Mouse (Mus musculus): ENCODE data around the gene Cnih3. TPM values are rescaled to one million over a fixed set of nuclear protein-coding genes. Genes with fewer than 3 reads are reported as not detected.
A peak's percentile ranks its signal among the peaks of the same experiment; 100 is the strongest.

Gene Cnih3
- total RNA-seq, 2 experiments from 2014 or later = not detected

DNA sequence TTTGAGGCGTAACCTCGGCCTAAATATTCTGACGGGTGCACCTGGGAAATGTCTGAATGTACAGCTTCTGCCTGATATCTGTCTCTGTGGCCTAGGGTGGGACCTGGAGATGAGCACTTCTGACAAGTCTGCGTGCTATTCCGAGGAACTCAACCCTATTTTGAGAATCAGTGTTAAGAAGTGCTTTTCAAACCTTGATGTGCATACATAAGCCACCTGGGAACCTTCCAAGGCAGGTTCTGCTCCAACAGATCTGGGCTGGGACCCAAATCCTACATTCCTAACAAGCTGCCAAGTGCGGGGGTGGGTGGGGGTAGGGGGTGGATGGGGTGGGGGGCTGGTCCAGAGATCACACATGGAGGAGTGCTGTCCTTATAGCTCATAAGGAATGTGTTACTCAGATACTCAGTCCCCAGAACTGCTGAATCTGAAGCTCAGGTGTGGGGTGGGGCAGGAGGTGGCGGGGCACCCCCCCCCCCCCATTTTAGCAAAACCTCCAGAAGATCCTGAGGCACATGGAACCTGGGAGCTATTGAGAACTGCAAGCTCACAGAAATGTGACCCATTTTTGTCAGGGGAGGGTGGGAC, 89.3 kb downstream of the Cnih3 start:
- ATAC-seq (replicated peaks; ENCODE audit: low FRiP score, low TSS enrichment, poor library complexity, severe bottlenecking) = no peak

DNA sequence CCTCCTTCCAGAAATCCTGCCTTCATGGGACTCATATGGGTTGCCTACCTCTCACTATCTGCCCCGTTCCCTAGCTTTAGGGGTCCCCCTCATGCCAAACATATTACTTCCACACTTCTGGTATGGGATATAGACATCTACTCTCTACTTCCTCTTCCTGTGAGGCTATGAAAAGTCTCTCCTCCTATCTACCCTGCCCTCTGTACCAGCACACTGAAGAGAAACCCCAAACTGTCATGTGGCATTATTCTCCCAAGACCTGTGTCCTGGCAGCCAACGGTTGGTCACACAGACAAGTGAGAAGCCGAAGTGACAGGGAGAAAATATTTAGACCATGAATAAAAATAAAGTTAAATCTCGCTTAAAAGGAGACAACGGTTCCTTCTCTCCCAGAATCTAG, 92.6 kb downstream of the Cnih3 start:
- ATAC-seq (replicated peaks; ENCODE audit: low FRiP score, low TSS enrichment, poor library complexity, severe bottlenecking) = no peak

DNA sequence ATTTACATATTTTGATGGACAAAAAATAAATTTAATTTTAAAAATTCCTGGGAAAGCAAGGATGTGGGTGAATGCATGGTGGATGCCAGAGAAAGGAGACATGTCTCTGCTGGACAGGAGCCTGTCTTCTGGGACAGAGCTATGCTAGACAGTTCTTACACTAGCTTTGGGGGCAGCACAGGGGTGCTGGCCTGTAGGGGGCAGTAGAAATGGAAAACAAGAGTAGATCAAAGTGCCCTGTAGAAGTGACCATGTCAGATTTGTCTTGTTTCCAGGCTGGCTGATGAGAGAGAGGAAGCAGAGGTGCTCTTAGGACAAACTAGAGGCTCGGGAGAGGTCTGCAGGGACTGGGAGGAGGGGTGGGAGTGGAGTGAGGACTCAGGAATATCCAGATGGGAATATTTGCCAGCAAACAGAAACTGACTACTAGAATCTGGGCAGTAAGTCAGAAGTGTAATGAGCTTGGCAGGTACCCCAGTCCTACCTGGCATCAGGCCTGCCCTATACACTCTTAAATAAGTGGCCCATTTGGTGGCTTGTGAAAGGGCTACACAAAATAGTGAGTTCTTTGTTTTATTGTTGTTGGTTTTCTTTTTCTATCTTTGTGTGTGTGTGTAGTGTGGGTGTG, 93.3 kb downstream of the Cnih3 start:
- peak; percentile 42; the same call in 1 of the 2 replicates for ATAC-seq (replicated peaks; ENCODE audit: low FRiP score, low TSS enrichment, poor library complexity, severe bottlenecking)

DNA sequence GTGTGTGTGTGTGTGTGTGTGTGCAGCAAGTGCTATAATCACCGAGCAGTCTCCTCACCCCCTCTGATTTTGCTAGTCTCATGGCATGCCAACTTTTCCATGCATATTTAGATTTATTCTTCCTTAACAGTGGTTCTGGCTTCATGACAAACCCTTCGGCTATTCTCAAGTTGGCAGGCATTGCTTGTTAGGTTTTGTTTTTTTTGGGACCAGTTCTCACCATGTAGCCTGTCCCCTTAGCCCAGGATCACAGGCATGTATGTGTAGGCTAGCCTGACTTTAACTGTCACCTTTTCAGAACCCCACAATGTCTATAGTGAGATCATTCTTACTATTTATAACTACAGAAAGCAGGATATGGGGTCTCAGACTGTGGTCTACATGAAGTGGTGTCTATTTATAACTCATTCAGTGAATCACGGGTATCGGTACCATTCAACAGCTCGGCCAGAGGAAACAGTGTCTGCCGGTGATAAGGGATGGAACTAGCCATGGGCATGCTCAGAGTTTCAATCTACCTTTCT, 94.2 kb downstream of the Cnih3 start:
- 0 out of 2 replicates have a peak, but pooled peaks have one; percentile 42 for ATAC-seq (replicated peaks; ENCODE audit: low FRiP score, low TSS enrichment, poor library complexity, severe bottlenecking)

DNA sequence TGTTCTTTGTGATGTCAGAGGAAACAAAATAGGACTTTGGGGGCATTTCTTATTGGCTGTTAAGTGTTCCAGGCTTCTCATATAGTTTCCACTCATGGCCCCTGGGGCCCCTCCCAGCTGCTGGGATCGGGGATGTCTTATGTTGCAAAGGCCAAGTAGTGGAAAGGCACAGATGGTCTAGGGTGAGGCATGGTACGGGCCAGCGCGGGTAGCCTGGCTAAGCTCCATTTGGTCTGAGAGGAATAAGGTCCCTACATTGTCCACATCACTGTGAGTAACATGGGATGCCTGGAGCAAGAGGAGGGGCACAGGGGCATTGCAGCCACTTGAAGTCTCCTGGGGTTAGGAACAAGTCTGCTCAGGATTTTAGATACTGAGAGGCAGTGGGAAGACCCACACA, 95.1 kb downstream of the Cnih3 start:
- ATAC-seq (replicated peaks; ENCODE audit: low FRiP score, low TSS enrichment, poor library complexity, severe bottlenecking) = no peak

DNA sequence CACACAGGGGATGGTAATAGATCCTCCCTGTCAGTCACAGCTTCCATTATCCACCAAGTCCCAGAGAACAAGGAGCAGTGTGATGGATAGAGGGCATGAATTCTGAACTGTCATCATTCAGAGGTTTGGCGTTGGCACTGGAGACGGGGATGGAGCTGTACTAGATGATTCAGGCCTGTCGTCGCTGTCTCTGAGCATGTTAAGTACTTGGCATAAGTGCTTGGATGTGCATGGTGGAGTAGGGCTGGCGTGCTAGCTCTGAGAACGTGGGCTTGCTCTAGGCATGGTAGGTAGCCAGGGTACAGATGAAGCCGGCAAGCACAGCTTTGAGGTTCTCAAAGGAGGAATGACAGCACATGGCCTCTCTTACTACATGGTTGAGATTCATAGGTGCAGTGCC, 95.6 kb downstream of the Cnih3 start:
- no peak for ATAC-seq (replicated peaks; ENCODE audit: low FRiP score, low TSS enrichment, poor library complexity, severe bottlenecking)

DNA sequence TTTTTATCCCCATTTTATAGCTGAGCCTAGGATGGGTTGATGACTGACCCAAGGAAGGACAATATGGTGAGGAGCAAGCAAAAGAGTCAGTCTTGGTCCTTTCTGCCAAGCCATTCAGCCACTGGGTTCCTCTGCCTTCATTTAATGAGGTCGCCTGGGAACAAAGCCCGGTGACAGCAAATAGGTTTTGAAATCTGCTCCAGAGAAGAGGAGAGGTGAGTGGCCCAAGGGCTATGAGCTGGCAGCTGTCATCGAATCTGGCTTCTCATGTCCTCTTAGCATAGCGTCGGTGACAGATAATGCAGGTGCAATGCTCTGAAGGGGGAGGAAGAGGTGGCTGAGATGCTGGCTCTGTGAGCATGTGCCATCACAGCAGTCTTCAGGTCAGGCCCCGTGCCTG, 100.7 kb downstream of the Cnih3 start:
- no peak for ATAC-seq (replicated peaks; ENCODE audit: low FRiP score, low TSS enrichment, poor library complexity, severe bottlenecking)

DNA sequence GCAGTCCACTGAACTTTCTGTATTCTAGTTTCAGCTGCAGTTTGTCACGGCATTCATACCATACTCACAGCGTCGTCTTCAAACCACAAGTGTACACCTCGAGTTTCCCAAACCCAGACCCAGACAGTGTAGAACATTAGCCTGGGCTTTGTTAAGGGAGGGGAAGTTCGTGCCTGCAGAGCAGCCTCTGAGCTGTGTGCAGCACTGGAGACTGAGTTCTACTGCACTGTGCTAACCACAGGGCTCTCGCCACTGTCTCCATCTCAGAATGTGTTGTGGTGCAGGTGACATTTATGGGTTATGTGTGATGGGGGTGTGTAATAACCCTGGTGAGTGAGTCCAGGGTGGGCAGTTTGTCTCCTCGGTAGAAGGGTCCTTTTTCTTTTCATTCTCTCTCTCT, 104.5 kb downstream of the Cnih3 start:
- ATAC-seq (replicated peaks; ENCODE audit: low FRiP score, low TSS enrichment, poor library complexity, severe bottlenecking) = no peak

DNA sequence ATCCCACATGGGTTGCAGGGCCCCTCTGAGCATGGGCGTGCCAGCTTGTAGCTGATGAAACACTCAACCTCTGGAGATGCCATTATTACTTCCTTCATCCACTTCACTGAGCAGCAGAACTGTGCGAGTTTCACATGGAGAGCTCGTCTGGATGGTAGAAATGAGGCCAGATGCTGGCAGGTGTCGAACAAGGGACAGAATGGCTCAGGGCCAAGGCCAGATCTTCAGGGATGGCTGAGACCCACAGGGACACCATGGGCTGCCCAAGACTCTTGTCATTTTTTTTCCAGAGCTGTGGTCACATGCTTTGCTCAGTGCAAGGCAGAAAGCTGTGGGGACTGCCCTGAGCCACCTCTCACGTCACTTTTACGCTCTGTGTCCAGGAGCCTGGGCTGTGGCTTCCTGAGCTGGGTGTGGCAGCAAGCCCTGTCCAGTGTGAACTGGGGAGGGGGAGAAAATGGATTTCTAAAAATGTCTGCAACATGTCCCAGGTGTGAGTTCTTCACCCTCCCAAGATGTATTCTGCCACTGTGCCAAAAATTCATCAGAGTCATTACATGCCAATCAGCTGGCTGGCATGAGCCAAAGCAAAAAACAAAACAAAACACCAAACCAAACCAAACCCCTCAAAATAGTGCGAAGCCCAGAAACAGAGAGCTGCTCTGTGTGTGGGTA, 107.1 kb downstream of the Cnih3 start:
- no peak for ATAC-seq (replicated peaks; ENCODE audit: low FRiP score, low TSS enrichment, poor library complexity, severe bottlenecking)

DNA sequence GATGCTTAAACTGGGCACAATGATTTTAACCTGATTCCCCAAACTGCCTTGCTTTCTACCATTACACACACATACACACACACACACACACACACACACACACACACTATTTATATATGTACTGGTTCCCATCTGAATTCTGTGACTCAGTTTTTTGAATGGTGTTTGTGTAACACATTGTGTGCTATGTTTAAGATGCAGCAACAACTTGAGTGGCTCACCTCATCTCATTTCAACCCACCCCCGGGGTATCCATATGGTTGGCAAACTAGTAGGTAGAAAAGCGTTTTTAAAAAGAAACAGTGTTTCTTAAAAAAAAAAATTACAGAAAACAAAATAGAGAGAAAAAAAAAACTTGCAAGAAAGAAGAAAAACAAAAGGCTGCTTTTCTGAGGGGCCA, 107.9 kb downstream of the Cnih3 start:
- ATAC-seq (replicated peaks; ENCODE audit: low FRiP score, low TSS enrichment, poor library complexity, severe bottlenecking) = no peak

DNA sequence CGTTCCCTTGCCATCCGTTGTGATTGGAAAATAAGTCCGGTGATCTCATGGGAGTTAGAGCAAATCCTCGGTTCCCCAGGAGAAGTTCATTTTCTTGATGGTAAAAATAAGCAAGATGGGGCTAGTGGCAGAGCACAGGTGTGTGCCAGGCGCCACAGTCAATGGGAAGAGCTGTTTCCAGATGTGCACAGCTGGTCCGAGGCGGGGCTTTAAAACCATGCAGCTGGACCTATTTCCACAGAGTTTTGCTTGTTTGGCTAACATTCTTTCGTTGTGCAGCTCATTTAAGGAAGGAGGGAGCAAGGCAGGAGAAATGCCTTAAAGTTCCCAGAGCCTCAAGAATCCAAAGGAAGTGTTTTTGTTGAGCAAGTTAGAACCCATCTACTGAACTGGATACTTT, 109.1 kb downstream of the Cnih3 start:
- no peak for ATAC-seq (replicated peaks; ENCODE audit: low FRiP score, low TSS enrichment, poor library complexity, severe bottlenecking)

DNA sequence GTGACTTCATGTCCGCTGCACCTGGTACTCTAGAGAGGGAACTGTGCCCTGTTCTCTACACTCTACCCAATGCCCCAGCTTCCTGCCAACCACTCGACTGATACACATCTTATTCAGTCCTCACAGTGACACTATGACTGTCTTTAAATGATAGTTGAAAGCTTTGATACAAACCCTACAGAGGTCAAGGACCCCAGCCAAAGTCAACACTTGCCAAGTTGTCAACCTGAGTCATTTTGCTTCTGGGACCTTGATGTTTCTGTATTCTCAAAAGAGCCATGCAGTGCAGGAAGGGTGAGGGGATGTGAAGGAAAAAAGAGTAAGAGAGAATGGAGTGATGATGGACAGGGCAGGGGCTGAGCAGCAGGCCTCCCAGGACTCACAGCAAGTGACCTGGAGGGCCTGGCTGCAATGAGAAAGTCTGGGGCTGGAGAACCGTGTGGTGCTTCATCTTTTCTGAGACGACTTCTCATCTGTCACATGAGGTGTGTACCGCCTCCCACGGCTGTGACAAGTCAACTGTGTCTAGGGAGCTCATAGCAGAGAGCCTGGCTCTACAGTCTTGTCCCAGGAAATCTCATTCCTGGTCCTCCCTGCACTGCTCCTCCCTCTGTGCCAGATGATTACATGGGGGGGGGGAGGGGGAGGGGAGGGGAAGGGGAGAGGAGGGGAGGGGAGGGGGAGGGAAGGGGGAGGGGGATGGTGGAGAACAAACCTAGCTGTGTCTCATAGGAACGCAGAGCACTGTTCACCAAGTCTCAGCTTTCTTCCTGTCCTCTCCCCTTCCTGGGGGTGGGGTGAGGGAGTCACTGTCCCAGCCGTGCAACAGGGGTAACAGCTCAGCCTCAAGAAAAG, 109.8 kb downstream of the Cnih3 start:
- ATAC-seq (replicated peaks; ENCODE audit: low FRiP score, low TSS enrichment, poor library complexity, severe bottlenecking) = no peak

DNA sequence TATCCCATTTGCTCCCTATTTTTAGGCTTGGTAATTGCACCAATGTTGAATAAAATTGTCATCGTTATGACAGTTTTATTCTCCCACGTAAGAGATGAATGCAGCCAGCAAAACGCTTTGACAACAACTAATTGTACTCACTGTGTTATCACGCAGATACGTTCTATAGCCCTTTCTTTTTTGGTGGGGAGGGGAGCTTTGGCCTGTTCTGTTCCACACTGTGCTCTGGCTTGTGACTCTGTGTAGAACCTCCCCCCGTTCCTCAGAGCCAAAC, 110.4 kb downstream of the Cnih3 start:
- ATAC-seq (replicated peaks; ENCODE audit: low FRiP score, low TSS enrichment, poor library complexity, severe bottlenecking) = no peak

DNA sequence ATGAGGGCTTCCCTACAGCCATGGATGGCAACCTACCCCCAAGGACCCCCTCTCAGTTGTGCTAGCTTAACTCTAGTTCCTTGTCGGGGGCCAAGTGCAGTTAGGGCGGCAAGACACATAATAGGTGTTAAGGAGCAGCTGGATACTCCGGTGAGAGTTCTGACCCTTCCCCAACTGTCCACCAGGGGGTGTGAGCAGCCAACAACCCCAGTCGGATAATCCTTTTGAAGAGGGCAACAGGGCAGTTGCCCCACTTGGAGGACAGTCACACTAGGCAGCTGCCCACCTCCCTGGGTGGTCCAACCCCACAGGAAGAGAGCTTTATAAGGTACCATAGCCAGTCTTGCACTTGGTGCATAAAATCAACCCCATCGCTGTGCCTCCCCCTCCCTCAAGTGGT, 112.6 kb downstream of the Cnih3 start:
- ATAC-seq (replicated peaks; ENCODE audit: low FRiP score, low TSS enrichment, poor library complexity, severe bottlenecking) = peak; percentile 84

DNA sequence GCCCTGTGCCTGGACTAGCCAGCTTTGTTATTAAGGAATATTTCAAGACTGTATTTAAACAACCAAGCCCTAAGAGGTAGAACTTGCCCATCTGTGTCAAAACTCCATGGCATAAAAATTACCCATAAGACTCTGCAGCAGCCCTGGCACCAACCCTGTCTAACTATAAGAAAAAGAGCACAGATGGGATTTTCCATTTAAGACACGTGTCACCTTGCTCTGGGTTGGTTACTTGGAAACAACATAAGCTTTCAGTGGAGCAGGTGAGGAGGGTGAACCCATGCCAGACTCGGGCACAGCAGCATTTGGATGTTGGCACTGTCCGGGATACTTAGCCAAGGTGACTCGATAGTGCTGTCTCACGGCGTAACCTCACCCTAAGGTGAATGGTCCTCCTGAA, 113.6 kb downstream of the Cnih3 start:
- ATAC-seq (replicated peaks; ENCODE audit: low FRiP score, low TSS enrichment, poor library complexity, severe bottlenecking) = no peak

DNA sequence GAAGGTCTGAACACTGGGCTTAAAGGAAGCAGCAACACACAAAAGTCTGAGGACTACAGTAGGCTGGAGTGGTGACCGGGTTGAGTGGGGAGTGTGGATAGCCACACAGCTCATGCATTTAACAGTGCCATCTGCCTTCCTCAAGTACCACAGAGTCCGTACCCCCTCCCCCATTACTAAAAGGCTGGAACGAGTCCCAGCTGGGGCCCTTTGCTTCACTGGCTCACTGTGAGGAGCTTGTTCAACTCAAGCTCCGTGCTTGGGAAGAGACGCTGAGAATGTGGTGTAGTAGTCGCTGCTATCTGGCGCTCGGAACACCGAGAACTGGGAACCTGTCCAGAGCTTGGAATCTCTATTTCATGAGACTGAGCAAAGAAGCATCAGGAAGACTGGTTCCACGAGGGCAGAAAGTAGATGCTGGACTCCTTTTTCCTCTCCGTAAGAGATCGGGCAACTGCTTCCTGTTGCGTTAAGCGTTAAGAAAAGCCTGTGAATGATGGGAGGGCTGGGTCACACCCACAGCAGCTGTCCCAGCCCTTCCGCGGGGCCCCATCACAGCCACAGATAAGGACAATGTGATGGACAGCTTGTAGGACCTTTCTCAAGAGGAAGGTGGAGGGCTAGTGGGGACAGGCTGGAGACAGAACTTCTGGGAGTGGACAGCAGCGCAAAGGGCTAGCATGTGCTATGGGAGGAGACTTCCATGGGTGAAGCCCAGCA, 114.3 kb downstream of the Cnih3 start:
- no peak for ATAC-seq (replicated peaks; ENCODE audit: low FRiP score, low TSS enrichment, poor library complexity, severe bottlenecking)

DNA sequence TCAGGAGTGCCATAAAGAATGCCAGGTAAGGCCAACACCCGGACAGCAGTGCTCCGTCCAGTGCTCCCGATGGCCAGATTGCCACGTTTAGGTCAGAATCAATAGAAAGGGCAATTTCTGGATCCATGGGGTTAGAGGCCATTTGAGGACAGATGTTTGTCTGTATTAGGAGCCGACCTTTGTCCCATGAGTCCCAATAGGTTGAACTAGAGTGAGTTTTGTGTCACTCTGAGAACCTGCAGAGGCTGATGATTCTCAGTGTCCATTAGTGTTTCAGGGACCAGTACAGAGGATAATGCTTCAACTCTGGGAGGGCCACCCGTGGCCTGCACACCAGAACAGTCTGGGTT, 114.9 kb downstream of the Cnih3 start:
- no peak for ATAC-seq (replicated peaks; ENCODE audit: low FRiP score, low TSS enrichment, poor library complexity, severe bottlenecking)

DNA sequence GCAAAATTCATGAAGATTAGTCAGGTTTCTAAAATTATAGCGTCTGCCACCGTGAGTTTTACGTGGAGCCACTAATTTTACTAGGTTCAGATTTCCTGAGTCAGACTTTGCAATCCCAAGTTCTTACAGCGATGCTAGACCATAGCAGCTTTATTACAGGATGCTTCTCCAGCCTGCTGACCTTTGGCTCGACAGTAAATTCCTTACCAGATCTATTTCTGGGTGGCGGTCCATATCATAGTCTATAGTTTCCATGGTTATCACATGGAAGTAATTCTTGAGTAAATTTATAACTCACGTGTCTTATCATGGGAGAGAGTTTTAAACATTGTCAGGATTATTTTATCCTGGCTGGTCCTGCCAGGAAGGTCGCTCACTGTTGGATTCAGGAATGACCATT, 117.0 kb downstream of the Cnih3 start:
- no peak for ATAC-seq (replicated peaks; ENCODE audit: low FRiP score, low TSS enrichment, poor library complexity, severe bottlenecking)

DNA sequence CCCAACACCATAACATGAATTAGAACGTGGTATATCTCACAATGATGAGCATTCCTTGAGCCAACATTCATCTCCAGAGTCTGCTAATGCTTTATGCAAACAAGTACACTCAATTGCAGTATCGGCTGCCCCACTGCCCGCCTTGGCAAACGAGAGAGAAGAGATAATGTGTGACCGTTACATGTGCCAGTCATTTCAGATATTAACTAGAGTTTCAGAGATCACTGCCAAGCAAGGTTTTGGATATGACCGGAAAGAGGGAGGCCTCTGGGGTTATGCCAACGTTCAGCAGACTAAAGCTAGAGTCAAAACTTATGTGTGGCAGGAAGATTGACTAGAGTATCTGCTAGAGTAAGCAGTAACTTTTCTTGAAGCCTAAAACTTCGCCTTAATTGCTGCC, 123.7 kb downstream of the Cnih3 start:
- ATAC-seq (replicated peaks; ENCODE audit: low FRiP score, low TSS enrichment, poor library complexity, severe bottlenecking) = no peak

DNA sequence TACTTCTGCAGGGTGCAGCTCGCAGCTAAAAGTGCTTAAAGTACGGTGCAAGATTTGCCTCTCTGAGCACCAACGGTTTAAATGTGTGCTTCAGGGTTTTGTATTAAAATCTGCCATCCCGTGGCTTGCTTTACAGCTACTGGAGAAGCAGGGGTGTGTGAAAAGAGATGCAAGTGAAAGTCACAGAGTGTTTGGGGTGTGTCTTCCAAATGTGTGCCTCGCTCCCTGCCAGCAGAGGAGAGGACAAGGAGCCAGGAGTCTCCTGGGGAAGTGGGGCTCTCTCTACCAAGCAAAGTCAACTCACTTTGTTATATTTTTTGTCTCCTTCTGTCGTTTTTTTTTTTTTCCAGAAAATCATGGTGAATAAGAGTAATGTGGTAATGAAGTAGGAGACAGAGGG, 124.1 kb downstream of the Cnih3 start:
- ATAC-seq (replicated peaks; ENCODE audit: low FRiP score, low TSS enrichment, poor library complexity, severe bottlenecking) = no peak
